Mouse (Mus musculus): ENCODE measurements around the gene Camsap2.

DNA sequence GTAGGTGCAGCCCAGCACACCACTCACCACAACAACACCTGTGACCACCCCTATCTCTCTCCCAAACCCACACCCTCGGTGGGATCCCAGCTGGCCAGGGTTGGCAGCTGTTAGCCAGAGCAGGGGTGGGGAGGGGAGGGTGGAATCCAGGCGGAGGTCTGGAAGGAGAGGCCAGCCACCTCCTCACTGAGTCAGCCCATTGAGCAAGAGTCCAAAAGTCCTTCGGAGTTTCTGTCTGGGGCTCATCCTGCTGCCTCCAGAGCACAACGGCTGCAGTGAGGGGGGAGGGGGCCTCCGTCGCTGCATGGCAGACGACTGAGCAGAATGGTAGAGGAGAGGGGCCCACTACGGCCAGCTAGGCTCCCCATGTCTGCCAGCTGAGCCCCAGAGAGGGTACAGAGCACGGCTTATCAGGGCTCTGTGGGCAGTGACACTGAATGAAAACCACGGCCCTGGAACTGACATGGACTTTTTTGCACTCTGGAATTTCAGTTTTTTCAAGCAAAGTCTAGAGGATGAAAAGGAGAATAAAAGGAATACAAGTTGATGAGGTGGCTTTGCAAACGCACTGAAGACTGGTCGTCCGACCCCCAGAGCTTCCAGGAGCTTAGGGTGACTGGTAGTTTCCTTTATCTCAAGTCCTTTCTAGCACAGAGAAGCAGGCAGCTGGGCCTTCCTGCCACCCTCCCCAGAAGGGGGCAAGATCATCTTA lies 117.4 kb downstream of the Camsap2 start:
- TF ChIP-seq CTCF (IDR thresholded peaks at IDR 0.05; ENCODE audit: low read depth) (no peak), EP300 (IDR thresholded peaks at IDR 0.05; ENCODE audit: low read depth) (no peak)

Data from liver, embryonic 14.5 days (tissue).